Mouse (Mus musculus) layer of hippocampus, adult 9-10 months (tissue): ENCODE measurements around the gene 1700018B08Rik.

Source experiments
- DNase-seq: peaks from one replicate; pipeline ENCODE4 v3.0.0; 2022; ENCODE audit warnings: low spot score

1700018B08Rik gene

GRCm38 (mm10) chr8:121497621-121498020 lies 46.5 kb downstream of the 1700018B08Rik start:
- no peak for DNase-seq

DNA sequence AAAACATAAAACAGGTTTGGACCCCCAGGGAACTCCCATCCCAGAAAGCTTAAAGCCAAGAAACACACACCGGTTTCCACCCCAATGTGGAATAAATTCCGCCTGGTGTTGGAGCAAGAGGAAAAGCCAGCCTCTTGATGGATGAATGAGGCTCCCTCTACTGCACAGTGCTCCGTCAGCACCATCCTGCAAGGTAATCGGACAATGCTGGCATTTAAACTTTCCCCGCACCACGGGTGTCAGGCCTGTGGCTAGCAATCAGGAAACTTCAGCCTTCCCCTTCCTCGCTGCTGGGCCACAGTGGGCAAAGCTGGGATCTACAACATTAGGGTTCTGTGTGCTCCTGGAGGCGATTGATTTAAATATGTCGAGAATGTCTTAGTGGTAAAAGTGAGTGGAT lies 52.5 kb downstream of the 1700018B08Rik start:
- no peak for DNase-seq

DNA sequence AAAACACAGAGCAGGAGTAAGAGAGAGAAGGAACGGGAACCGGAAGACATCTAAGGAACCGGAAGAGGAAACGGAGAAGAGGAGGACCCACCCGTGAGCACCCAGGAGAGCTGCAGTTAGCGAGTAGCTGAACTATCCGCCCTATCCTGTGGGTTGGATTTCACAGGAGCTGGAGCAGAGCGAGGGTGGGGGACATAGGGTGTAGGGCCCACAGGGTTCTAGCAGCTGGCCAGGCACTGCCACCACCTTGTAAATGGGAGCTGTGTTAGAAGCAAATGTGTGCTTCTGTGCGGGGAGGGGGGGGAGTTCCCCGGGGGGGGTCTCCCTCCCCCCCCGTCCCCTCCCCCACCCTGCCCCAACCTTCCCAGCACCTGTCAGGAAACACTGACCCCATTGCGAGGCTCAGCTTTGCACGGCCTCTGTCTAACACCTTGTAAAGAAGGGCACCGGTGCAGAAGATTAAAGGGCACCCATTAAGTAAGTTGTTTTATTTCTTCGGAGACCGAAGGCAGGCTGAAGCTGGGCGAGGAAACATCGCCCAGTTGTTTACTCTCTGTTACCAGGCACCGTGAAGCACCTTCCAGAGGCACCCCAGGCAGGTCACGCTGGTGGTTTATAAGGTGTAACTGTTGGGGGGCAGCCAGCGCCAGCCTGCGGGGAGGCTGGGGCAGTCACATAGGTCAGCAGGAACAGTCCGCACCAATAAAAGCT lies 59.9 kb downstream of the 1700018B08Rik start:
- DNase-seq: no peak
